Mouse (Mus musculus) G1E (cell line): Measurements from ENCODE around the gene Fgfr2.

ENCODE experiments used
- CTCF ChIP-seq: IDR thresholded peaks from 2 replicates; pipeline ENCODE4 v1.5.1; 2012; ENCODE audit warnings: low read depth, low read length, inconsistent platforms, mixed read lengths
- TAL1 ChIP-seq: conservative IDR thresholded peaks from 2 replicates; pipeline ENCODE4 v1.6.1; 2012; ENCODE audit warnings: low read depth, low read length, inconsistent platforms, mixed read lengths

DNA sequence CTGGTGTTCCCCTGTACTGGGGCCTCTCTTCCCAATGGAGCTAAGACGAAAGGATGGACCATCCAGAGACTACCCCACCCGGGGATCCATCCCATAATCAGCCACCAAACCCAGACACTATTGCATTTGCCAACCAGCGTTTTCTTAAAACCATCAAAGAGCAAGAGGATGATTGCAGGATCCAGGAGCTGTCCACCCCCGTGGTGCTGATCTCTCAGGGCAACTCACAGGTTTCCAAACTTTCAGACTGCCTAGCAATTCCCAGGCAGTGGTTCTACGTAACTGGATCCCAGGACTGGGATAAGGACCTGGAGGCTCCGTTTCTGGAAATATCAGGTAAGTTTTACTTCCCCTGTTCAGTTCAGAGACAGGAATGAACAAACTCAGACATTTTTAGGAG, 1162.6 kb downstream of the Fgfr2 start:
- no peak for TF ChIP-seq CTCF
- TF ChIP-seq TAL1: no peak
